Mouse (Mus musculus) CD4-positive, CD25-positive, alpha-beta regulatory T cell, adult 2 months (primary cell): Measurements from ENCODE around the gene Ppfibp2.
A peak's percentile ranks its signal among the peaks of the same experiment; 100 is the strongest.

Experiments
- DNase-seq: peaks from one replicate; pipeline ENCODE4 v3.0.0-alpha.2; 2012; ENCODE audit warnings: low read depth, low spot score

The Ppfibp2 gene

GRCm38 (mm10) chr7:107702461-107703380 lies 107.7 kb downstream of the Ppfibp2 start:
- peak; percentile 17 for DNase-seq

GRCm38 (mm10) chr7:107705941-107706340 lies 110.9 kb downstream of the Ppfibp2 start:
- DNase-seq, result no peak

GRCm38 (mm10) chr7:107707650-107708049 lies 112.6 kb downstream of the Ppfibp2 start:
- DNase-seq, result peak; percentile 88

DNA sequence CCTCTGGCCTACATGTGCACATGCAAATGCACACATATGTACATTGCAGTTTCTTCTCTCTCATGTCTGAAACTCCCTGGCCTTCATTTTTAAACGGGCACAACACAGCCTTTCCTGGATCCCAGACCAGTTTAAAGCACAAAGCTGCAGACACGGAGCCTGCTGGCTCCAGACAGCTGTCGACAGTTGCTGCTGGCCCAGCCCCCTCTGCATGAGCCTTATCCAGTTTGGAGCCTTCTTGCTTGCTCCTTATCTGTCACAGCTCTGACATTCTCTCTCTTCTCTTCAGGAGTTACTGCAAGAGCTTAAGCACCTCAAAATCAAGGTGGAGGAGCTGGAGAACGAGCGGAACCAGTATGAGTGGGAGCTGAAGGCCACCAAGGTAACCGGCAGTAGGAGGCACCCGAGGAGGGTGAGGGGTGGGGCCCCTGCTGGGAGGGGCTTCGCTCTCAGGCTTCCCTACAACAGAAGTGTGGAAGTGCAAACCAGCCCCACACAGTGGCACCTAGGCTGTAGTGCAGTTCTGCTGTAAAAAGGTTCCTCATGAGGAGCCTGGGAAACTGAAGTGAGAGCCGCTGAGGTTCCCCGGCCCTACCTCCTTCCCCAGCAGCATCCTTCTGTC lies 113.6 kb downstream of the Ppfibp2 start:
- DNase-seq, result peak; percentile 93

- DNase-seq, result no peak
Observed at GRCm38 (mm10) chr7:107712743-107713142, 117.7 kb downstream of the Ppfibp2 start.

GRCm38 (mm10) chr7:107714067-107714466 lies 119.1 kb downstream of the Ppfibp2 start:
- no peak for DNase-seq

GRCm38 (mm10) chr7:107720771-107721170 lies 125.8 kb downstream of the Ppfibp2 start:
- no peak for DNase-seq

DNA sequence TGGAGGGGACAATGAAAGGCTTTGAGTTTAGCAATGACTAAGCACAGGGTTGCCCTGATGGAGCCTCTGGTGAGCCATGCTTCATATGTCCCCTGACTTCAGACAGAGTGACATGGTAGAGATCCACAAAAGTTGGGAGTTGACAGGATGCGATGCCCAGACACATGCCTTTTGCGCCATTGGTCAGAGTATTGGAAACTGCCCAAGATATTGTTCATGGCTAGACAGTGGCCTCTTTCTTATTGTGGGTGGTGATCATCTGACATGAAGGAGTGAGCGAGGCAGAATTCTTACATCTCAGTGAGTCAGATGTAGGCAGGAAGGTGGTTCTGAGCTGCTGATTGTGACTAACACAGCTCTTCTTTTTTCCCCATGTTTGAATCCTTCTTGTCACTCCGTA lies 127.5 kb downstream of the Ppfibp2 start:
- DNase-seq, result no peak

- DNase-seq, result no peak
Observed at GRCm38 (mm10) chr7:107727538-107727937, 132.5 kb downstream of the Ppfibp2 start.

- no peak for DNase-seq
Observed at GRCm38 (mm10) chr7:107730587-107730986, 135.6 kb downstream of the Ppfibp2 start.

- no peak for DNase-seq
Observed at GRCm38 (mm10) chr7:107733162-107733561, 138.2 kb downstream of the Ppfibp2 start.

GRCm38 (mm10) chr7:107738726-107739125 lies 143.7 kb downstream of the Ppfibp2 start:
- peak; percentile 44 for DNase-seq

- DNase-seq, result no peak
Observed at GRCm38 (mm10) chr7:107742963-107743465, 148.0 kb downstream of the Ppfibp2 start.

GRCm38 (mm10) chr7:107744454-107744853 lies 149.4 kb downstream of the Ppfibp2 start:
- DNase-seq, result no peak

DNA sequence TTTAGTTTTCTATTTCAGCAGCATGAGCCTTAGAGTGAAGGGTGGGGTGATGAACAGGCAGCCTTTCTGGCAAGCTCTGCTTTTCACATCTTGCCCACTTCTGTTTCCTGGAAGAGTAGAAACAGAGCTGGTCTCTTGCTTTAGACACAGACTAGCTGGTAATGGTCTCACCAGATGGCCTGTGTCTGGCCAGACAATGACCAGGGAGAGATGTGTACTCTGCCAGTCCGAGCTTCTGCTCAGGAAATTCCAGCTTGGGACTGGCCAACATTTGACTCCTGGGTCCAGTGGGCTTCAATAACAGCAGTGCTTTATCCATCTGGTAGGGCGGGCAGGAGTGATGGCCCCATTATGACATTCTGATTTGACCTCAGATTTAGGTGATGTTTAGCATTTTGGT lies 150.1 kb downstream of the Ppfibp2 start:
- no peak for DNase-seq

DNA sequence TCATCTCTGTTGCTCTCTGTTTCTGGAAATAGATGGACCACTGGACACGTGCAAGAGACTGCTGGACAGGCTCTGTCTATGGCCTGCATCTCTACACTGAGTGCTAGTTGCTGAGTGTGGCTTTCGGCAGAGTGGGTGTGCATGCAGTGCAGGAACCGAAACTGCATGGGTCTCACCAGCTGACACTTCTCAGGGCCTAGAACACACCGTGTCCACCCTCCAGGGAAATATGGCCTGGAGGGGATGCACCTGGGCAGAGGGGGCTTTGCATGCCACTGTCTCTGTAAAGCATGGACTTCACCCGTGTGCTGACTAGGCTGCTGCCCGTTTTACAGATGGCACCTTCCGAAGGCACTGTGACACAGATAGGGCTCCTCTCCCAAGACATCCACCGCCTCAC lies 151.0 kb downstream of the Ppfibp2 start:
- no peak for DNase-seq

DNA sequence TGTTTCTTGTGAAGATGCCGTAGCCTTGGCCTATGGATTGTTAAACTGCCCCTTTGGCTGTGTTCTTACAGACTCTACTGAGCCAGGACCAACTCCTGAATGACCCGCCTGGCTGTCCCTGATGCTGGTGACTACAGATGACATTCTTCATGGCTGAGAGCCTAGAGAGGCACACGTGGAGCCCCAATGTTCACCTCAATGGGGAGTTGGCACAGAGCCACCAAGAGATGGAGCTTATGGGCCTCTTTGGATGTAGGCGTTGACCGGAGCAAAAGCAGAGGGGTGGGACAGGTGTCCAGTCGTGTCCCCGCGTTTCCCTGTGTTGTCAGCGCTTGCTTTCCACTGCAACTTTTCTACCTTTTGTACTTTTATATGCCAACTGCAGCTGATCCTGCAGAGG lies 152.5 kb downstream of the Ppfibp2 start:
- DNase-seq, result no peak

GRCm38 (mm10) chr7:107747954-107748353 lies 152.9 kb downstream of the Ppfibp2 start:
- DNase-seq, result peak; percentile 74

DNA sequence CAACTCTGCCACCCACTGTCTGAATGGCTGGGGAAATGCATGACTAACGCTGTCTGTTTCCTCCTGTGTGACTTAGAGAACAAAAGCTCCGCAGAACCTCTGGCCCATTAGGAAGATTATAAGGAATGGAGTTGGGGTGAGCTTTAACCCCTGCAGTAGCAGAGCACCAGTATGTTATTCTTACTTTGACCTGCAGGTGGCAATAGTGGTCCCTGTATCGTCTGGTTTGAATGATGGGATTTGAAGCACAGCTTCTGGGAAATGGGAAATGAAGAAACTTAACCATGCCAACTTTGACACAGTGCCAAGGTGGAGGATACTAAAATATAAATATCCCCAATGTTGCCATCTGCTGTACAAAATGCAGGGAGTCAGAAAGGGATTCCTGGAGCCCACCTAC lies 154.3 kb downstream of the Ppfibp2 start:
- peak; percentile 63 for DNase-seq

- DNase-seq, result no peak
Observed at GRCm38 (mm10) chr7:107749721-107750120, 154.7 kb downstream of the Ppfibp2 start.

DNA sequence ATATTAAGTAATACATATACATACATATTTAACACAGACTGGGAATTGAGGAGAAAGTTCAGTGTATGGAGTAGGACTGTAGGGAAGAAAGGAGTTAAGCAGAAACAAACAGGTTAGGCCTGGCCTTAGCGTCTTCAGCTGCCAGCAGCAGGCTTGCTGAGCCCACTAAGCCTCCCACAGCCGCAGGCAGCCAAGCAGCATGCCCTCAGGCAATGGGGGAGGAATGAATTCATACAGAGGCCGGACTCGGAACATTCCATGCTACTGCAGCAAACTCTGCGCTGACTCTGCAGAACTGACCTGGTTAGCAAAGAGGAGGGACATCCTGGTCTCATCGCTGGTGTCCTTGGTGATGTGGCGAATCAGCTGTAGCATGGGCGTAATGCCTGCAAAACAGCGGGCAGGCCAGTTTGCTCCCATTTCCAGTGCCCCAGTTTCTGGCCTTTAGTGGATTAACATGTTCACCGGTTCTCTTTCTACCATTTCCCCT lies 157.1 kb downstream of the Ppfibp2 start:
- DNase-seq, result no peak

GRCm38 (mm10) chr7:107755905-107756304 lies 160.9 kb downstream of the Ppfibp2 start:
- no peak for DNase-seq

- DNase-seq, result no peak
Observed at GRCm38 (mm10) chr7:107756748-107757147, 161.7 kb downstream of the Ppfibp2 start.
